Mouse (Mus musculus) midbrain, postnatal 0 days (tissue): ENCODE data around the gene Slc35g3. TPM values are rescaled to one million over a fixed set of nuclear protein-coding genes. Genes with fewer than 3 reads are reported as not detected.

Source experiments
- ATAC-seq: fragments of 200-750 bp; cut with Nextera tagmentation; 2 replicates; pipeline ENCODE4 v1.8.0; 2017; ENCODE audit warnings: moderate number of reproducible peaks, mild to moderate bottlenecking, moderate TSS enrichment, moderate library complexity; ENCODE audit not compliant: low FRiP score
- DNase-seq: peaks from one replicate; pipeline ENCODE4 v3.0.0-alpha.2; 2015; ENCODE audit warnings: low spot score
- H3K27ac ChIP-seq: fragments of 300-500 bp; sonication (generic); 2 replicates; pipeline ENCODE4 v1.5.1; 2014; ENCODE audit warnings: low read depth, mild to moderate bottlenecking, low read length, mixed read lengths
- H3K27me3 ChIP-seq: fragments of 300-500 bp; sonication (generic); 2 replicates; pipeline ENCODE4 v1.6.1; 2014; ENCODE audit warnings: low read length, control low read depth, mixed read lengths; ENCODE audit not compliant: insufficient read depth
- H3K36me3 ChIP-seq: fragments of 300-500 bp; sonication (generic); 2 replicates; pipeline ENCODE4 v1.6.1; 2014; ENCODE audit warnings: low read length, control low read depth, mixed read lengths; ENCODE audit not compliant: insufficient read depth
- H3K4me1 ChIP-seq: fragments of 300-500 bp; sonication (generic); 2 replicates; pipeline ENCODE4 v1.6.1; 2014; ENCODE audit warnings: mild to moderate bottlenecking, control low read depth, antibody characterized with exemption, low read length, mixed read lengths; ENCODE audit not compliant: insufficient read depth
- H3K4me2 ChIP-seq: fragments of 300-500 bp; sonication (generic); 2 replicates; pipeline ENCODE4 v1.6.1; 2014; ENCODE audit warnings: low read depth, mild to moderate bottlenecking, low read length, mixed read lengths; ENCODE audit not compliant: poor library complexity, severe bottlenecking
- H3K4me3 ChIP-seq: fragments of 300-500 bp; sonication (generic); 2 replicates; pipeline ENCODE4 v1.5.1; 2014; ENCODE audit warnings: low read depth, mild to moderate bottlenecking, low read length, moderate library complexity
- H3K9ac ChIP-seq: fragments of 300-500 bp; sonication (generic); replicated peaks from 2 replicates; pipeline ENCODE4 v1.6.1; 2014; ENCODE audit warnings: mild to moderate bottlenecking, low read length, moderate library complexity, mixed read lengths; ENCODE audit not compliant: poor library complexity, severe bottlenecking
- H3K9me3 ChIP-seq: fragments of 300-500 bp; sonication (generic); 2 replicates; pipeline ENCODE4 v1.6.1; 2016; ENCODE audit warnings: low read length, control low read depth
- CTCF ChIP-seq: IDR thresholded peaks from 2 replicates; pipeline ENCODE4 v1.5.1; 2016; ENCODE audit warnings: antibody characterized with exemption, mild to moderate bottlenecking
- WGBS: fragments of 180-500 bp; shearing (Covaris S2); extraction: QIAGEN DNeasy Blood & Tissue Kit; methylation state at CpG from one replicate; pipeline ENCODE4 v1.1.7; 2014; 5-methylcytosine and 5-hydroxymethylcytosine counted together
- polyA plus RNA-seq: library from polyadenylated mRNA; unstranded; fragments of >200 nt; fragmentation: Nextera tagmentation; extraction: Ambion mirVana; gene quantifications from 2 replicates; pipeline ENCODE4 v1.2.1, GENCODE M21; 2015
- total RNA-seq: library from RNA; depleted of rRNA; stranded (reverse); fragments of >200 nt; gene quantifications from 2 replicates; pipeline ENCODE4 v1.2.3, GENCODE M21; 2014

The Slc35g3 gene
- total and polyA plus RNA-seq, 2 experiments from 2014 or later, result 0.23 TPM; not detected in 1

- ATAC-seq, result no peak
- H3K4me1 ChIP-seq, result peaks cover 11% of the 10 kb centered on the region
- H3K36me3 ChIP-seq, result no peaks in the 10 kb centered on the region
- WGBS, result 62% methylated on average over 4 of the region's 4 CpGs
- no peak overlapping the region for H3K27ac ChIP-seq
- H3K27me3 ChIP-seq, result no peaks in the 10 kb centered on the region
- peak overlapping the region; percentile 90 for H3K4me3 ChIP-seq
- peak overlapping the region; percentile 71 for H3K4me2 ChIP-seq
- no peak for TF ChIP-seq CTCF
- no peak overlapping the region; the same call in 1 of the 2 replicates for H3K9ac ChIP-seq
- no peaks in the 10 kb centered on the region for H3K9me3 ChIP-seq
- DNase-seq, result no peak
These were observed 5.8 kb upstream of the Slc35g3 start for GRCm38 (mm10) chr11:69767625-69767909.

GRCm38 (mm10) chr11:69766872-69767624 lies 5.3 kb upstream of the Slc35g3 start:
- H3K4me3 ChIP-seq, result peak overlapping the region; percentile 90
- H3K4me1 ChIP-seq, result peaks cover 11% of the 10 kb centered on the region
- ATAC-seq (no peak), DNase-seq (no peak)
- 60% methylated on average over 13 of the region's 13 CpGs for WGBS
- TF ChIP-seq CTCF, result no peak
- H3K4me2 ChIP-seq, result peak overlapping the region; percentile 71
- H3K9ac ChIP-seq, result peak overlapping the region; percentile 100
- H3K27ac ChIP-seq, result peak overlapping the region; percentile 90
- H3K27me3 ChIP-seq, result no peaks in the 10 kb centered on the region
- H3K9me3 ChIP-seq, result no peaks in the 10 kb centered on the region
- H3K36me3 ChIP-seq, result no peaks in the 10 kb centered on the region

- DNase-seq, result peak; percentile 72
- Histone ChIP-seq H3K9ac (peak overlapping the region; percentile 100), H3K4me3 (peak overlapping the region; percentile 90), H3K4me1 (peaks cover 11% of the 10 kb centered on the region), H3K4me2 (peak overlapping the region; percentile 71), H3K27me3 (no peaks in the 10 kb centered on the region), H3K9me3 (no peaks in the 10 kb centered on the region), H3K27ac (peak overlapping the region; percentile 90), H3K36me3 (no peaks in the 10 kb centered on the region)
- no peak for TF ChIP-seq CTCF
- ATAC-seq, result peak; percentile 77
- under 1% methylated on average over 34 of the region's 37 CpGs for WGBS
These were observed 4.4 kb upstream of the Slc35g3 start for GRCm38 (mm10) chr11:69766126-69766609.

- ATAC-seq (peak; percentile 64), DNase-seq (peak; percentile 35)
- H3K27ac ChIP-seq, result peak within 1 kb of the TSS; percentile 90
- H3K4me2 ChIP-seq, result peak within 1 kb of the TSS; percentile 71
- no peaks in the 10 kb centered on the region for H3K36me3 ChIP-seq
- TF ChIP-seq CTCF, result no peak
- H3K4me3 ChIP-seq, result peak within 1 kb of the TSS; percentile 90
- no peaks in the 10 kb centered on the region for H3K27me3 ChIP-seq
- H3K4me1 ChIP-seq, result peaks cover 13% of the 10 kb centered on the region
- WGBS, result 18% methylated on average over 34 of the region's 55 CpGs
- no peaks in the 10 kb centered on the region for H3K9me3 ChIP-seq
- peak within 1 kb of the TSS; percentile 100 for H3K9ac ChIP-seq
These were observed 3.7 kb upstream of the Slc35g3 start, which contains the start of gene Zbtb4 for GRCm38 (mm10) chr11:69765221-69766125. TSS of gene Zbtb4 (plus strand) at chr11:69765912.

GRCm38 (mm10) chr11:69763551-69763950 lies 1.8 kb upstream of the Slc35g3 start:
- H3K4me2 ChIP-seq, result no peak overlapping the region
- no peaks in the 10 kb centered on the region for H3K36me3 ChIP-seq
- H3K27me3 ChIP-seq, result no peaks in the 10 kb centered on the region
- H3K9ac ChIP-seq, result no peak overlapping the region
- peak; percentile 36 for TF ChIP-seq CTCF
- no peak overlapping the region for H3K4me3 ChIP-seq
- 72% methylated on average over 7 of the region's 7 CpGs for WGBS
- peaks cover 20% of the 10 kb centered on the region for H3K4me1 ChIP-seq
- DNase-seq, result no peak
- no peak overlapping the region for H3K27ac ChIP-seq
- no peak for ATAC-seq
- H3K9me3 ChIP-seq, result no peaks in the 10 kb centered on the region

GRCm38 (mm10) chr11:69760901-69761200 lies 917 bp downstream of the Slc35g3 start:
- H3K27ac ChIP-seq, result peak overlapping the region; percentile 99; the same call in 1 of the 2 replicates
- H3K27me3 ChIP-seq, result no peaks in the 10 kb centered on the region
- no peaks in the 10 kb centered on the region for H3K36me3 ChIP-seq
- H3K9ac ChIP-seq, result no peak overlapping the region
- WGBS, result 87% methylated on average over 7 of the region's 7 CpGs
- peaks cover 16% of the 10 kb centered on the region; the same call in 1 of the 2 replicates for H3K4me1 ChIP-seq
- no peak for TF ChIP-seq CTCF
- H3K4me3 ChIP-seq, result no peak overlapping the region
- H3K4me2 ChIP-seq, result no peak overlapping the region
- no peaks in the 10 kb centered on the region for H3K9me3 ChIP-seq
- no peak for ATAC-seq
- no peak for DNase-seq
